Mouse (Mus musculus) megakaryocyte, embryonic 14.5 days (primary cell): ENCODE results near the gene Epas1.

Experiments used
- FLI1 ChIP-seq: IDR thresholded peaks from 2 replicates; pipeline ENCODE4 v1.6.1; 2012; ENCODE audit warnings: low read length, inconsistent platforms, mixed read lengths
- GATA1 ChIP-seq: IDR thresholded peaks from 3 replicates; pipeline ENCODE4 v1.6.1; 2012; ENCODE audit warnings: mixed read lengths, low read length, inconsistent platforms, borderline replicate concordance

GRCm38 (mm10) chr17:86761859-86762258 lies 8.4 kb downstream of the Epas1 start:
- TF ChIP-seq GATA1: no peak
- no peak for TF ChIP-seq FLI1
